Mouse (Mus musculus): ENCODE results near the gene Glis1. TPM values are rescaled to one million over a fixed set of nuclear protein-coding genes. Genes with fewer than 3 reads are reported as not detected.
"Not testable (repeated sequence)": the region's sequence is repeated elsewhere in the genome, so short reads cannot be mapped to it uniquely, and the experiment has no call there.

Gene Glis1
- total RNA-seq, 2 experiments from 2014 or later = 0.17 to 0.31 TPM

DNA sequence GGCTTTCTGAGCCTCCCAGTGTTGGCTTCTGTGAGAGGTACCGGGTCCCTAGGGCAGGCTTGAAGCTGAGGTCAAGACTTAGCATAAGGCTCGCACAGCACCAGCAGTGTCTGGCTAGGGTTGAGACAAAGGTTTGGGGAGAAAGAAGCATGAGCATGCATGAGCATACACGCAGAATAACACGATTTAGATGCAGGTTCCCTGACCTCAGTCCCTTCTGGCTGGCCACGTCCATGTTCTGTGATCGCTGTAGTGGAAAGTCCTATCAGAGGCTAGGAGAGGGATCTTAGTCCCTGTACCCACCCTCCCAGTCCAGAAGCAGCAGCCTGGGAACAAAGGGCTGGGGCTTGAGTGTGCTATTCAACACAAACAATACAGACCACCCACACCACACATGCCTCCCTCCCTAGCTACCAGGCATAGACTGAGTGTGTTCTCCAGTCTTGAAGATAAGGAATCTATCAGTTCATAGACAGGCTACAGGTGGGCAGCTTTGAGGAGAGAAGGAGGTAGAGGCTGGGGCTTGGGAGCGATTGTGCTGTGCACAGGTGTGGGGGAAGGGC lies 134.6 kb downstream of the Glis1 start:
- intact Hi-C loops (cut with DNase I) = no loop called here
- no peak for DNase-seq

DNA sequence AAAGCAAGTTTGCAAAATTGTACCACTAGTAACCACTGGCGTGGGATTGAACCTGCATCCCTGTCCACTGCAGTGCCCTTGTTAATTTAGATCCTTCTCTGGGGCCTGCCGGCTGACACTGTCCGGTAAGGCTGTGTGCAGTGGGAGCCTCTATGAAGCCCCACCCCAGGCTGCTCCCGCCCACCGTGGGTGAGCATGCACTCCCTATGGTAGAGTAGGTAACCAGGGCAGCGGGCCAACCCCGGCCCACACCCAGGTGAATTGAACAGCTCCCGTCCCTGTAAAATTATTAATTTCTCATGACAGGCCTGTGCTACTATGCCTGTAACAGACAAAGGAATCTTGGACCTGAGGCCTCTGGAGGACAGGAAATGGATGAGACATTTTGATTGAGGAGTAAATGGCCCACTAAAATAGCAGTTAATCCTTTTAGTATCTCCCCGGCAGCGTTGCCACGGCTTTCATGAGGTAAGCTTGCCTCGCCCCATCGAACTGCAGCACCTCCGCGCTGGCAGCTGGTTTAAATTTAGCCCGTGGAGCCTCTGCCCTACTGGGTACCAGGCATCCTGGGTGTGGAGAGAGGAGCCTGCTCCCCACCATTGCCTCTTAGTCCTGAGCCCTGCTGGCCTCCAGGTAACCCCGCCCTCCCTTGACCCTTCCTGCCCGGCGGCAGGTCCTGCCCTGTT lies 136.1 kb downstream of the Glis1 start:
- intact Hi-C loops (cut with DNase I) = no loop called here
- no peak for DNase-seq

DNA sequence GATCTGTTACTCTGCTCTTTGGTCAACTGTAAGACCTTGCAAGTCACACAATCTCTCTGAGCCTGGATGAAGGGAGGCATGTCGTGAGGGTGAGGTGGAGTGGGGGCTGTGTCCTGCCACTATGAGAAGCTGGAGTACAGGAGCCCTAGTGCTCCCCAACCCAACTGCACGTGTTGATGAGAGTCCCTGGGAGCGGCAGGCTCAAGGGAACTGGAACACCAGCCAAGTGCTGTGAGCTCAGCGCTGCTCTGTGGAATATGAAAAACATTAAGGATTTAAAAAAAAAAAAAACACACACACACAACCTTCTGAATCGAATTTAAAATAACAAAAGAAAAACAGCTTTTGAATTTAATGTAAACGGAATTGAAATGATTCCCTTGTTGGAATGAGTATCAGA lies 141.4 kb downstream of the Glis1 start:
- intact Hi-C loops (cut with DNase I) = no loop called here
- DNase-seq = no peak

DNA sequence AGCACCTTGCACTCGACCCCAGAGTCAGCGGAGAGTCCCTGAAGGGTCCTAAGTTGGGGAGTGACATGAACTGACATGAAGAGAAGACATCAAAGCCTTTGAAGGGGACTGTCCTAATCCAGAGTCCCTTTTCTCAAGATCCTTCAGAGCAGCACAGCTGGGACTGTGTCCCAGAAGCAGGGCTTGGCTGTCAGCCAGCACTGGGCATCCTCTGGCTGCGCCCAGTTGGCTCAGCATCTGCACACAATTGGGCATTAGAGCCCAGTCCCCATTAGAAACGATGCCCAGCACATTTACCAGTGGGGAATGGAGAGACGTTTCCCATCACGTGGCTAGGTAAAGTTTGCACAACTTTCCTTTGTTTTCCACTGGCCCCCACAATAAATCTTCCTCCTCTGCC lies 142.4 kb downstream of the Glis1 start:
- peak; percentile 18 to 23 for DNase-seq
- intact Hi-C loops (cut with DNase I) = no loop called here

DNA sequence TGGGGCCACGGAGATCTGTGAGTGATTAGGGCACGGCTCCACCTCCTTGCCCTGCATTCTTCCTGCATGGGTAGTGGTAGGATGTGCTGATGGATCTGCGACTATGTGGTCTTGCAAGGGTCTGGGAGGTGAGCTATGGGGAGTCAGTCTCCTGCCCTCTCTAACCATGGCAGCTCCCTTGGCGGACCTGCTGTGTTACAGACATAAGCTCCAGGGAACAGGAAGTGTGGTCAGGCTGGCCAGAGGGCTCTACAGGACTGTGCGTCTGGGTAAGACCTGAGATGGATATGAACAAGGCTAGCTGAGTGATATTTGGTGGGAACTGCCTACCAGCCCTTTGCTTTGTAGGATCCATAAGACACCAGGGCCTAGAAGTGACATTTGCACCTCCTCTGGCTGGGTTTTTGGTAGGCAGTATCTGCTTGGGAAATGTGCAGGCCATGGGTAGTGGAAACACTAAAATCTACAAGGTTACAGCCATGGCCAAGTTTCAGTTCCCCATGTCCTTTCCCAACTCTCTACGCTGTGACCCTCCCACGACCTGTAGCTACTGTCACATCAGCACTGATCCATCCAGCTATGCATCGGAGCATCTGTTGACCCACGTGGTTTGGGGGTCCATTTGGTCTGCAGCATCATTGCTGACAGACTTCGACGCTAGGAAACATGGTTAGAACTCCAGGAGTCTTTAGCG lies 142.9 kb downstream of the Glis1 start:
- intact Hi-C loops (cut with DNase I) = no loop called here
- no peak for DNase-seq

DNA sequence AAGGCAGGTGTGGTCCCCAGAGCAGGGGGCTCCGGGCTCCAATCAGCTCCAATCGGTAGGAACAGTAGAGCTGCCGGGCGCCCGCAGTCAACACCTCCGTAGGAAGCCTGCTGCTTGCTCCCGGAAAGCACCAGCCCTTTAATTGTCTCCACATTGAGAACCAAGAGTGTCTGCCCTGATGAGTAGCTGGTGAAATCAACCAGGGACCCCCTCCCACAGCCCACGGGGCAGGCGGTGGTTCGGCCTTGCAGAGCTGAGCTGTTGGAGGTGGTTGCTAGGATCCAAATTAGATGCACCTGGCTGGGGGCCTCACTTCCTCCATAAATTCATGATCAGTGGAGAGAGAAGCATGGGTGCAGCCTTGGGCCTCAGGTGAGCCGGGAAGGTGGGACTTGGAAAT lies 146.5 kb downstream of the Glis1 start:
- intact Hi-C loops (cut with DNase I) = no loop called here
- no peak for DNase-seq

DNA sequence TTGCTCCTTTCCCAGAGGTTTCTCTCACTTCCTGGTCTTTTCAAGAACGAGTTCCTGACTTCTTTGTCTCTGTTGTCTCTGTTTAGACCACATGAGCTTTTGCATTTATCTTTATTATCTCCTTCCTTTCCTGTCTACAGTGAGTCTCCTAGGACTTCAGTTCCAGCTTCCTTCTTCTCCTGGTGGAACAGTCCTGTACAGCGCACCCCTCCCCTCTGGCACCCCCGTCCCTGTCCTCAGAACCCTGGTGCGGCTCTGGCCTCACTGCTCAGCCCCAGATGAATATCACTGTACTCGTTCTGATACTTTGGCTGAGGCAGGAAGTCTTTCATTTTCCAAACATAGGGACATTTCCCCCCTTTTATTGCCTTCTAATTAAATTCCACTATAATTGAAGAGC lies 152.0 kb downstream of the Glis1 start:
- intact Hi-C loops (cut with DNase I) = no loop called here

DNA sequence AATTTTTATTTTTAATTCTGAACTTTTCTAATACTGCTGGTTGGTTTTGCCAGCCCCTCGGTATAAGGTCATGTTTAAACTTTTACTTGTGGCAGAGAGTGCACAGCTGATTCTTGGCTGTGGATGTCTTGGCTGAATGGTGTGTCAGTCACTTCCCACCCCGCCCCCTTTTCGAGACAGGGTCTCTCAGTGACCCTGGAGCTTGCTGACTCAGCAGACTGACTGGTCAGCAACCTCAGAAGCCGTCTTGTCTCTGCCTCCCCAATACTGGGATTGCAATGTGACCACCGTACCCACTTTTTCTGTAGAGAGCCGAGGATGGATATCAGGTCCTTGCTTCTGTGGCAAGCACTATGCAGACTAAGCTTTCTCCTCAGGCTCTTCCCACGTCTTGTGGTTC lies 154.2 kb downstream of the Glis1 start:
- intact Hi-C loops (cut with DNase I) = no loop called here
- no peak for DNase-seq

More for the DNA sequence above, 152.0 kb downstream of the Glis1 start:
- no peak for DNase-seq

DNA sequence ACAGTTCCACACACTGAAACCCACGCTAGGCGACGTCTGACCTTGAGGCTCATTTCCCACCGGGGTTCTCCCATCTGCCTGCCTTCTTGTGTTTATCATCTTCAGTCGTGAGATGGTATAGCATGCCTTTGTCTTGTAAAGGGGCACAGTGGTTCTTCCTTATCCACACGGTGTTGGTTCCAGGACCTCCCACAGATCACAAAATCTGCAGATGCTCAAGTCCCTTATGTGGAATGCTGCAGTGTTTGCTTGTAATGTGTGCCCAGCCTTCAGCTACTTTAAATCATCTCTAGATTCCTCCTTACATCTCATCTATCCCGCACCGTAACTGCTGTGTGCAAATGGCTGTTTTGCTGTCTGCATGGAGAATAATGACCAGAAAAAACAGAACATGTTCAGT lies 154.7 kb downstream of the Glis1 start:
- intact Hi-C loops (cut with DNase I) = no loop called here
- DNase-seq = no peak

DNA sequence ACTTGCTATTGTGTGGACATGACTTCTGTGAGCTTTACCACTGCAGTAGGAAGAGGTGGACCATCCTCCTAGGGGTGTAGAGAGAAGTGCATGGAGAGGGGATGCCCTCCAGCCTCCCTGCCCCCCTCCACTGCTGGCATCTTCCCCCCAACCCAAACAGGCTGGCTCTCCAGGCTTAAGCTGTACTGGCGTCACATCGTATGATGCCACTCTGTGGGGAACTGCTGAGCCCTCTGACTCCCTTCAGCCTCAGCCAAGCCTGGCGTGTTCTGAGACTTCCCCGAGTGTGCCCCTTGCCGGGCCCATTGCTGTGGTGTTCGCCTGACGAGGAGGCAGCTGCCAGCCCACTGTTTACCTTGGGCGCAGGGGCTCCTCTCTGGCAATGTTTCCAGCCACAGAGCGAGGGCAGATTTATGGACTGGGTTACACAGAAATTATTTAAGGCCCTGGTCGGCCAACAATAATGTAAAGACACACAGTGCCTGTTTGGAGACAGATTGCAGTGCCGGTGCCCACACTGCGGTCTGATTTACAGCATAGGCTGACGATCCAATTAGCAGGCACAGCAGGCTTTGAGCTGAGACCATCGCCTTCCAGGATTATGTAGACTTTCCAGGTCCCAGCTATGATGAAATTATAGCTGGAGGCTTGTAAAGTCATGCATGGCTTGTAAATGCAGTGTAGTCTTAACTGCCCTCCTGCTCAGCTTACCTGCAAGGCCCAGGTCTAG lies 156.6 kb downstream of the Glis1 start:
- intact Hi-C loops (cut with DNase I) = no loop called here
- DNase-seq = no peak

DNA sequence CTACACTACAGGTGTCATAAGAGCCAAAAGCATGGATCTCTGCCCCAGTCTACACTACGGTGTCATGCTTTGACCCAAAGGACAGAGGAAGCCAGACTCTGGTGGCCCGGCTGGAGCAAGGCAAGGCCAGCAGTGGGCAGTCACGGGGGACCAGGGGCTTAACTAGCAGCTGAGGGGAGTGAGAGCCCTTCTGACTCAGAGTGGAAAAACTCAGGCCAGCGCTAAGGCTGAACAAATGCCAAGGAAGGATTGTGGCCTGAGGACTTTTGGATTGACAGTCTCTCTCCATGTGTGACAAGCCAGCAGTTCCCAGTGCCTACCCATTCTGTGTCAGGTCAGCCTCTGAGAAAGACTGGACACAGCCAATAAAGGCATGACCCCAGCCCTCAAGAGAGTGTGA lies 159.0 kb downstream of the Glis1 start:
- intact Hi-C loops (cut with DNase I) = no loop called here
- no peak for DNase-seq

DNA sequence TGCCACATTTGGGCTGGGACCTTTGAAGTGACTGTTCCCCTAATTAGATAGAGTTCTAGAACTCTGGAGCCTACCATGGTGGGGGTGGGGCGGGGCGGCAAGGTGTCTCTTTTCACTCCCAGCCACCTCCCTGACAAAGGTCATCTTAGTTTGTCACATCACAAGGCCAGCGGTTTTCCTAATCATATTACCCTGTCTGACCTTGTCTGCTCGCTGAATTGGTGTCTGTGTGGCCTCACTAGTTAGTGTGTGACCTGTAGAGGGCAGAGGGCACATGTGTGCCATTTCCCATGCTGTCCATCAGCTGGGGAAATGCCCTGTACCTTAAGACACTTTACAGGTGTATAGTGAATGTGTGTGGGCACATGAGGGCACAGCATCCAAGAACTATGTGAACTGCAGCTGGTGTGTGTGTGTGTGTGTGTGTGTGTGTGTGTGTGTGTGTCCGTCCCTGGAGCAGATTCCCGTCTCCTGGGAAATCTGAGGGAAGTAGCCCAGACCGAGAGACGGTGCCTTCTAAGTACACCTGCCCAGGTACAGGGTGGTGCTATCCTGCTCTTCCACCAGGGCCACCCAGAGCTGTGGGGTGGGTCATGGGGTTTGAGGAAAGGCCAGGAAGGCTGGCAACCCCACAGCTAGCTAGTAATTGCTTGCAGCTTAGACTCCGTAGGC lies 163.0 kb downstream of the Glis1 start:
- DNase-seq = no peak
- intact Hi-C loops (cut with DNase I) = no loop called here

DNA sequence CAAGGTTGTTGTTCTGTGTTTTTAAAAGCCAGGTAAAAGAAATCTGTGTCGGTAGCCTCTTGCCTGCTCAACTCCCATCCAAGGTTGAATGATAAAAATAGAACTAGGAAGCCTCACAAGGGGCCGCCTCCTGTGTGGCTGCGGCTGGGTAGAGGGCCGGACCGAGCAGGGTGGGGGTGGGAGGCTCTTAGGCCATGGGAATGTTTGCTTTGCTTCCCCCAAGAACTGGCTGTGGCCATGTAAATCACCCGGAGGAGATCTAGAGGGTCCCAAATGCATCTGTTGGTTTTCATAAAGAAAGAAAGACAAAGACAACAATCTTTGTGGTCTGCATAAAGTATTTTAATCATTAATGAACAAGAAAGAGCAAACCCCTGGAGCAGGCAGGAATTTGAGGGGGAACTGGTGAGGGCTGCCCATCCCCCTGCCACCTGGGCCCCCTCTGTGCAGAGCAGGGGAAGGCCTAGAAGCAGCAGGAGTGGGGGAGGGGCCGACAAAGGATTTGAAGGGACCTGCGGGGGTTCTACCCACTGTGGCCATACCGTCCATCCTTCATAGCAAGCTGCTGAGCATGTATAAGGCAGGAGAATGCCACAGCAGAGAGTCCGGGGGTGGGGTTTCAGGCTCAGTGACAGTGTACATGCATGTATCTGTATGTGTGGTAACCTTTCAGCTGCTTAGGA lies 163.6 kb downstream of the Glis1 start:
- intact Hi-C loops (cut with DNase I) = no loop called here
- DNase-seq = no peak

DNA sequence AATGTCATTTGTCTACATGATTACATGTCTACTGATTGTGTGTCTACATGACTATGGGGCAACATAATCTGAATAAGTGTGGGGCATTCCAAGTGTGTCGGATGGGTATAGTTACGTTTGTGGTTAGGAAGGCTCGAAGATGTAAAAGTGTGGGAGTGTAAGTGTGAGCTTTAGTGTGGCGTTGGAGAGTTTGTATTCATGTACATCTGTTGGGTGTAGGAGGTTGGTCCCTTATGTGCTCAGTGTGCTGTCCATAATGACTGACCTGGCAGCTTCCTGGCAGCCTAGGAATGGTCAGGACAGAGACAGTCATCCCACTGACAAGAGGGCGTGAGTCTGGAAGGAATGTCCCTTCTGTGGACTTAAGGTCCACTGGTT lies 164.2 kb downstream of the Glis1 start:
- intact Hi-C loops (cut with DNase I); DNase-seq: not testable (repeated sequence)

DNA sequence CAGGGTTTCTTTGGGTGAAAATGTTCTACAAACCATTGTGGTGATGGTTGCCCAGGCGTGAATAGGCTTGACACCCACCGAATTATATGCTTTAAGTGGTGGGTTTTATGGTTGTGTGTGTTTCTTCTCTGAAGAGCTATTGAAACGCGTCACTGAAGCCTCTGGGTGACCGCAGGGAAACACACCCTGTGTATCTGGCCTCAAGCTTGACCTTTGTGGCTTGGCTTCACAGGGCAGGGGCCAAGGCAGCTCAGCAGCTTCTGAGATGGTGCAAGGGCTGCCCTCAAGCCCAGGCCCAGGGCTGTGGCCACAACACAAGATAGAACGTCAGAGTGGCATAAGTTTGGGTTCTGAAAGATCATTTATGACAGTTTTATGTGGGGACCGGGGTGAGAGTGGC lies 167.9 kb downstream of the Glis1 start:
- no peak for DNase-seq
- intact Hi-C loops (cut with DNase I) = no loop called here

DNA sequence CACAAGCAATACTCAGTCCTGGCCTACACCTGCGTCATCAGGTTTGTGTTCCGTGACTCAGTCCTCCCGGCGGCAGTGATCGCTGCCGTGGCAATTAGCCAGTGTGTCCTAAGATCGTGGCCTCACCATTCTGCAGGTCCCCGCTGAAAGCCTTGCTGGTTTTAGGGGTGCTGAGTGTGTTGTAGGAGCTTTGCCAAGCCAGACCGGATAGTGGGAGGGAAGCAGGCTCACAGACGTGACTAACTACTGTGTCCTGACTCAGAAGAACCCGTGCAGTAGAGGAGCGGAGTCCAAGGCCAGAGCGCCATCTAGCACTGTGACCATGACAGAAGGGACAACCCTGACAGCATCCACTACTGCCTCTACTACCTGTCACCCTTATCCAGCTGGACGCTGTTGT lies 168.4 kb downstream of the Glis1 start:
- intact Hi-C loops (cut with DNase I) = no loop called here

DNA sequence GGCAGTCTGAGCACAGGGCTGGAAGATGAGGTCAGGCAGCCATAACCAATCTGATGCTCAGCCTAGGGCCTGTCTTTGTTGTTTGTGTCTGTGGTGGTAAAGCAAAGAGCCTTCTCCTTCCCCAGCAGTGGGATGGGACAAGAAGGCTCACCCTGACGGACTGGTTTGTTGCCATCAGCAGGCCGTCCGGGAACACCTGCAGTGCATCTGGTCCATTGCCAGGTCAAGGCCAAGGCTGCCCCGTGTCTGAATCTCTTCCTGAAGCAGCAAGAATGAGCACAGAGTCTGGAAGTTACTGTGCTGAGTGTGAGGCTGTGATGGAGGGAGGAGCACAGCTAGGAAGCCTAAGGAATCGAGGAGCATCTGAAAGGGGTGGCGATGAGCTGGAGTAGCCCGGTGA lies 168.8 kb downstream of the Glis1 start:
- no peak for DNase-seq
- intact Hi-C loops (cut with DNase I) = no loop called here

More for the DNA sequence above, 168.4 kb downstream of the Glis1 start:
- DNase-seq = peak; percentile 8 to 16

DNA sequence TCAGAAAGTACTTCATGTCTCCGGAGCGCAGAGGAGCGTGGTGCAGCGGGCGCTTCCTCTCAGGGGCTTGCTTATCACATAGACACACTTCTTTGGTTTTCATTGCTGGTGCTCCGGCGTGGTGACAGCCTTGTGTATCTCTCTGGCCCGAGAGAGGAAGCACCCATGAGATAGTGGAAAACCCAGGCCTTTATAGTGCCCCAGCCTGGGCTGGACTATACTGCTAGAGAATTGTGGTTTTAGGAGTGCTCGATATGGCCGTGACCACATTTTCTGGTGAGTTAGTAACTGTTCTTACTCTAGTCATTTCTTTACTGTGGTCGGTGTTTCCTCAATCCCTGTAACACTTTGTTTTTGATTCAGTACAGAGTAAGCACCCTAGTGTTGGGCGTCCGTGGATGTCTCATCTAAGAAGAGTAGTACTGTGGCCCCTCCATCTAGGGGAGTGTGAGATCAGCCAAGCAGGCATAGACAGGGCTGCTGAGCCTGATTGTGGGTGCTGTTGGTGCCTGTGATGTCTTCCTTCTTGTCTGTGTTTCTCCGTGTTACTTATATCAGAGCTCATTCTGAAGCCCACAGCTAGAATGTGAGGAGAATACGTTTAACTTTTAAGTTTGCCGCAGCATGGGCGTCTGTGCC lies 171.7 kb downstream of the Glis1 start:
- DNase-seq = no peak
- intact Hi-C loops (cut with DNase I) = no loop called here

DNA sequence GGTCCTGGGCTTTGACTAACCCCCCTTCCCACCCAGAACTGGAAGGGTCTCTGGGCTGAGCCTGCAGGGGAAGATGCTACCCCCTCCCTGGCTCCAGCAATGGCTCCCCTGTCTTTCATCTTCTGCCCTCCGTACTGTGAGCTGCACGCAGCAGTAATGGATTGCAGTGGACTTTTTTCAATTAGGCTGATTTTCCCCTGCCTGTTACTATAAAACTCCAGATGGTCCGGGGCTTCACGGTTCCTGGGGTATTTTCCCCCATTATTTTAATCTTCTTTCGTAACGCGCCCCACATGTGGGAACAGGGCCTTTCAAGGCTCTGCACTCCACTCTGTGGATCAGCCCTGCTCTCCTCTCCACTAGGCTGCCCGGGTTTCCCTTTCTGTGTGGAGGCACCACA lies 175.4 kb downstream of the Glis1 start:
- intact Hi-C loops (cut with DNase I) = no loop called here
- no peak for DNase-seq

All from heart, postnatal 14 days (tissue).